In the genomic region with DNA sequence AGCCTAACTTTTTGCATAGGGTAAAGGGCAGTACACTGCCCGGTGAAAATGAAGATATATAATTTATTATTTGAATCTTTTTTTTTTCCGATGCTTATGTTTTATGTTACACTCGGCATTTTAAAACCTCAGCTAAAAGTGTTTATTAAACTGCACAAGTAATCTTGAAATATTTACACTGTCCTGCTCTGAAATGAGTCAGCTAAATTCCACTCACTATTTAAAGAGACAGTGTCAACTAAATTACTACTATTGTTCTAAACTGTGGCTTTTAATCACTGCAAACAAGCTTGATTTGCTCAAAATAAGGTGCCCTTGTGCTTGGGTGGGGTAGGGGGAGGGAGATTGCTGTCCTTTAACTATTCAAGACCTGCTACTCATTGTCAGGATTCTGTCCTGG, we compare ENCODE assay signal across 8 mouse cellular contexts. TPM values are rescaled to one million over a fixed set of nuclear protein-coding genes. Genes with fewer than 3 reads are reported as not detected.
A peak's percentile ranks its signal among the peaks of the same experiment; 100 is the strongest.
DNase-seq lines count a peak whose midpoint lies in the region; ATAC-seq and TF ChIP-seq lines count a peak whose summit lies in the region.

No protein-coding gene starts in this region.

- no peaks in the 10 kb centered on the region for H3K9me3 ChIP-seq in kidney, embryonic 14.5 days (ENCODE audit: control insufficient read depth, low read length)
- no peaks in the 10 kb centered on the region for H3K9me3 ChIP-seq in hindbrain, embryonic 12.5 days (replicated peaks)
- no peaks in the 10 kb centered on the region for H3K9me3 ChIP-seq in midbrain, embryonic 12.5 days

- peak overlapping the region; percentile 63 for H3K4me2 ChIP-seq in kidney, embryonic 14.5 days (replicated peaks; ENCODE audit: low read depth, low read length)
- H3K4me2 ChIP-seq in hindbrain, embryonic 12.5 days (replicated peaks): peak overlapping the region; percentile 85
- H3K4me2 ChIP-seq in midbrain, embryonic 12.5 days (replicated peaks): peak overlapping the region; percentile 80

- WGBS in kidney, embryonic 14.5 days: 13% methylated on average over 3 of the region's 3 CpGs
- WGBS in hindbrain, embryonic 12.5 days: 47% methylated on average over 3 of the region's 3 CpGs
- WGBS in midbrain, embryonic 12.5 days: 31% methylated on average over 3 of the region's 3 CpGs

- H3K27ac ChIP-seq in kidney, embryonic 14.5 days (ENCODE audit: low read depth, low read length): no peak overlapping the region
- H3K27ac ChIP-seq in bone marrow macrophage, adult 2 months (ENCODE audit: insufficient read depth, low read depth, low read length): peak overlapping the region; percentile 91
- no peak overlapping the region for H3K27ac ChIP-seq in hindbrain, embryonic 12.5 days
- H3K27ac ChIP-seq in midbrain, embryonic 12.5 days (replicated peaks): no peak overlapping the region

- no peaks in the 10 kb centered on the region for H3K27me3 ChIP-seq in kidney, embryonic 14.5 days (ENCODE audit: control insufficient read depth, insufficient read depth, low read length)
- no peaks in the 10 kb centered on the region for H3K27me3 ChIP-seq in hindbrain, embryonic 12.5 days
- no peaks in the 10 kb centered on the region for H3K27me3 ChIP-seq in midbrain, embryonic 12.5 days

- no peak for DNase-seq in kidney, postnatal 14 days
- DNase-seq in right cerebral cortex, postnatal 36 days (ENCODE audit: low spot score in 2 of 2): no peak
- no peak for DNase-seq in adrenal gland, adult (ENCODE audit: inconsistent age in 2 of 2, low spot score in 1 of 2)

- no peak for TF ChIP-seq POLR2A in bone marrow macrophage, adult 2 months (IDR thresholded peaks at IDR 0.05; ENCODE audit: borderline replicate concordance, low read depth, low read length)

- H3K4me3 ChIP-seq in kidney, embryonic 14.5 days (ENCODE audit: low read length): peak overlapping the region; percentile 94
- H3K4me3 ChIP-seq in bone marrow macrophage, adult 2 months (ENCODE audit: insufficient read depth, low read length): peak overlapping the region; percentile 81
- H3K4me3 ChIP-seq in hindbrain, embryonic 12.5 days: peak overlapping the region; percentile 99
- peak overlapping the region; percentile 98 for H3K4me3 ChIP-seq in midbrain, embryonic 12.5 days

- ATAC-seq in kidney, embryonic 14.5 days (ENCODE audit: low FRiP score, low TSS enrichment): no peak
- ATAC-seq in hindbrain, embryonic 12.5 days (ENCODE audit: low FRiP score): no peak
- ATAC-seq in midbrain, embryonic 12.5 days (ENCODE audit: low FRiP score, low read depth): no peak
- ATAC-seq in frontal cortex, adult (ENCODE audit: low TSS enrichment): no peak

- TF ChIP-seq CTCF in bone marrow macrophage, adult 2 months (IDR thresholded peaks at IDR 0.05; ENCODE audit: low read depth, low read length): no peak

- peak overlapping the region; percentile 100 for H3K9ac ChIP-seq in kidney, embryonic 14.5 days (ENCODE audit: low read depth, low read length)
- peak overlapping the region; percentile 60 for H3K9ac ChIP-seq in hindbrain, embryonic 12.5 days
- H3K9ac ChIP-seq in midbrain, embryonic 12.5 days (replicated peaks): peak overlapping the region; percentile 65

- H3K4me1 ChIP-seq in kidney, embryonic 14.5 days (ENCODE audit: control insufficient read depth, insufficient read depth, low read length): peaks cover 4% of the 10 kb centered on the region; the same call in 1 of the 2 replicates
- H3K4me1 ChIP-seq in bone marrow macrophage, adult 2 months (ENCODE audit: control insufficient read depth, insufficient read depth, low read length): peaks cover 11% of the 10 kb centered on the region
- H3K4me1 ChIP-seq in hindbrain, embryonic 12.5 days: peaks cover 12% of the 10 kb centered on the region
- peaks cover 19% of the 10 kb centered on the region for H3K4me1 ChIP-seq in midbrain, embryonic 12.5 days

- peaks cover 25% of the 10 kb centered on the region; the same call in 1 of the 2 replicates for H3K36me3 ChIP-seq in kidney, embryonic 14.5 days (ENCODE audit: control insufficient read depth, insufficient read depth, low read length)
- H3K36me3 ChIP-seq in hindbrain, embryonic 12.5 days: peaks cover 12% of the 10 kb centered on the region
- H3K36me3 ChIP-seq in midbrain, embryonic 12.5 days: peaks cover 17% of the 10 kb centered on the region

RNA-seq across cellular contexts. Expression of a gene that starts 2.6 kb away (rescaled TPM):
- polyA plus RNA-seq in kidney, embryonic 14.5 days (2014; fragmentation: Nextera tagmentation; extraction: Ambion mirVana): 99.0 and 136 TPM in 2 replicates
- 109 and 121 TPM in 2 replicates for polyA plus RNA-seq in bone marrow macrophage, adult 2 months (2012; ENCODE audit: insufficient read depth, insufficient read length, missing spikeins)
- 186 and 194 TPM in 2 replicates for polyA plus RNA-seq in hindbrain, embryonic 12.5 days (2016; fragmentation: Nextera tagmentation; extraction: Ambion mirVana)
- polyA plus RNA-seq in midbrain, embryonic 12.5 days (2016; fragmentation: Nextera tagmentation; extraction: Ambion mirVana): 182 and 192 TPM in 2 replicates
